Mouse (Mus musculus) gonadal fat pad, adult 2 months (tissue): ENCODE measurements around the gene Spem2. TPM values are rescaled to one million over a fixed set of nuclear protein-coding genes. Genes with fewer than 3 reads are reported as not detected.

Experiments used
- DNase-seq: peaks from one replicate; pipeline ENCODE4 v3.0.0-alpha.2; 2012; ENCODE audit warnings: low read depth
- polyA plus RNA-seq: library from polyadenylated mRNA; depleted of rRNA; stranded (reverse); fragments of >200 nt; gene quantifications from 2 replicates; pipeline ENCODE4 v1.2.3, GENCODE M21; 2012

Spem2 gene
- polyA plus RNA-seq, 1 experiment: 6.8 TPM

DNA sequence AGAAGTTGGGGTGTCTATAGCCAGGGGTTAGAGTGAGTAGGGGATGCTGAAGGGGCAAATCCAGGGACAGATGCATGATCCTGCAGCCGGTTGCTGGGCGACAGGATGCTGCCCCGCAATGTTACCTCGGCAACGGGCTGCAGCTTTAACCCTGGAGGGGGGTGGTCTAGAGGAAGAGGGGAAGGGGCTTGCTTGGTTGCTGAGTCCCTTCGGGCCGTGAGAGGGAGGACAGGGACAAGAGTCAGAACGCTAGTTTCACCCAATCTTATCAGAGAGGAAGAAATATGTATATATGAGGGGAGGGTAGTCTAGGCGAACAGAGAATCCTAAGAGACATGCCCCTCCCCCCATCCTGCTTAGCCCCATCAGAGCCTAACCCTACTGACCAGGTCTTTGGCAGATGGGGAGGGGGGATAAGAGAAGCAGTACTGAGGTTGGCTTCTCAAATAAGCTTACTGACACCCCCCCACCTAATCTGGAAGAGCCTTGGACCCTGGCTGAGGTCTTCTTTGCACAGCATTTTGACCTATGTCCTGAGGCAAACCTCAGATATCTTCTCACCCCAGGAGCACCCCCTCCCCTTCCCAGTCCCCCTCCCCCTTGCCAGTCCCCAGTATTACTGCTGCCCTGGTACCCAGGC lies 17.2 kb upstream of the Spem2 start:
- no peak for DNase-seq

DNA sequence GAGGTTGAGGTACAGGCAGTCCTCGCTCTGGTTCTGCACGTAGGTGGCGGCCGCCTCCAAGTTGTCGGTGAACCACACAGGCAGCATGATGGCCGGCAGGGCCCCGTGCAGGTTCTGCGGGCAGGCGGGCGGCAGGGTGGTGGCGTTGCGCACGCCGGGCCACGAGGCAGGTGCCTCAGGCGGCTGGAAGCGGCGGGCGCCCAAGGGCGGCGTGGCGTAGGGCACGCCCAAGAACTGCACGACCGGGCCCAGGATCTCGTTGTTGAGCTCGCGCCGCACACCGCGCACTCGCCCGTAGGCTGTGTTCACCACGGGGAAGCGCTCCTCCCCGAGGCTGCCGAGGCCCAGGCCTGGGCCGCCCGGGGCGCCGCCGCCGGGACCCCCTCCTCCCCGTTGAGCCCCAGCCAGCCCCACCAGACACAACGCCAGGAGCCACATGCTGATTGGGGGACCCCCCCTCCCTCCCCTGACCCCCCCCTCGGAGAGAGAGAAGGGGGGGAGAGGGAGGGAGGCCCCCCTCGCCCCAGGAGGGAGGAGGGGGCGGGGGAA lies 15.8 kb upstream of the Spem2 start:
- no peak for DNase-seq

DNA sequence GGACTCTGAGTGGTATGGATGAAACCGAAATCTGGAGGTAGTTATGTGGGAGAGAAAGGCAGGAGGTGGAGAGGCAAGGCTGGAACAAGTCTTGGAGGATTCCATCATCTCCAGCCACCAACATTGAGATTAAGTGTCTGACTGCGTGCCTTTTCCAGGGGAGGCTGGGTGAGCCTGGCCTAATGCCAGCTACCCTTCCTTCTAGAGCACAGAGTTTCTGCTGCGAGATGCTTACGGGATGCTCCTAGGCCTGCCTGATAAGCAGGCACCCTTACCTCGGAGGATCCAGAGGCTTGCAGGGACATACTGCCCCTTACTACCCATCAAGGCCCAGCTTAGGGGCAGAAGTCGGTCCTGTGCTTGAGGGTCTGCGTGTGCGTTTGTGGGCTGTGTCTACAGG lies 15.3 kb upstream of the Spem2 start:
- DNase-seq: no peak

DNA sequence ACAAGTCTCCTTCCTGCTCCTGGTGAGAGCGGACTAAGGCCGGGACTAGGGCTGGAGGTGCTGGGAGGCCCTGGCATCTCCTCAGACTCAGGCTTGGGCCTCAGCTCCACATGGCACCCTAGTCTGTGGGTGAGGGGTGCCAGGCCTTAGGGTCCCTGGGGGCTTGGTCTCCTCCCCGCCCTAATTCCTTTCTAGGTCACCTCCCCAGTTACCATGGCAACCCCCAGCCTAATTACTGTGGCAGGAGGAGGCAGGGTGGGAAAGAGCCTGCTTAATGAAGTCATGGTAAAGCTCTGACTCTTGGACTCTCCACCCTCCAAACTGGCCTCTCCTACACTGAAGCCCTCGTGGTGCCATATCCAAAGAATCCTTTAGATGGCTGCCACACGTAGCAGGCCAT lies 10.6 kb upstream of the Spem2 start:
- no peak for DNase-seq

DNA sequence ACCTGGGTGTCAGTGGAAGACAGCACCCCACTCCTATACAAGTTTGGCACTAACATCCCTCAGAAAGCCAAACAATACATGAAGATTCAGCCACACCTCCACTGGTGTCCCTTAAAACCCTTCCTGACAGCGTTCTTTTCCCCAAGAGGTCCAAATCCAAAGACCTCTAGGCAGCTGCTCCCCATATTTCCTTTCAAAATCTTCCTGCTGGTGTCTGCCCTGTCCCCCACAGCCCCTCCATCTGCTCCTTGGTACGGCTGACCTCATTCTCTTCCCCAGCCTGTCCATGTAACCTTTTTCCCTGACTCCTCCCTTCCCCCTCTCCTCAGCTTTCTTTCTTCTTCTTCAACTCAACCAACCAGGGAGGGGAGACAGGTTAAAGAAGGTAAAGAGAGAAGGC lies 5.2 kb upstream of the Spem2 start:
- DNase-seq: no peak

DNA sequence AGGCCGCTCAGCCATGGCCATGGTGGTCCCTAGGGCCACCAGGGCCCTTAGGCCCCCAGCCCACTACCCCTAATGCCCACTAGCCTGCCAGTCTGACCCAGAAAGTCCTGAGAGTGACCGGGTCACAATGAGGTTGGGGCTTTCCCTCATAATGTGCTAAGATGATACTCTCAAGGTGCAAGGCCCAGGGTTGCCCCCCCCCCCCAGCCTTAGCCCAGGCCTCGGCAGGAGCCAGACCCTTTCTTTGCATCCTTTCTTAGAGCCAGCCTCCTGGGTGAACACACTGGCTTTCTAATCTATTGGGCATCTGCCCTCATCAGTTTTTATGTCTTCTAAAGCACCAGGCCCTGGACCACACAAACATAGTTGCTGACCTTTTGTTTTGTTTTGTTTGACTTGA lies 3.8 kb upstream of the Spem2 start, which contains the start of gene Spem1:
Spem1 (minus strand) TSS at position 101 of the 400 bp plus-strand sequence.
- DNase-seq: no peak

DNA sequence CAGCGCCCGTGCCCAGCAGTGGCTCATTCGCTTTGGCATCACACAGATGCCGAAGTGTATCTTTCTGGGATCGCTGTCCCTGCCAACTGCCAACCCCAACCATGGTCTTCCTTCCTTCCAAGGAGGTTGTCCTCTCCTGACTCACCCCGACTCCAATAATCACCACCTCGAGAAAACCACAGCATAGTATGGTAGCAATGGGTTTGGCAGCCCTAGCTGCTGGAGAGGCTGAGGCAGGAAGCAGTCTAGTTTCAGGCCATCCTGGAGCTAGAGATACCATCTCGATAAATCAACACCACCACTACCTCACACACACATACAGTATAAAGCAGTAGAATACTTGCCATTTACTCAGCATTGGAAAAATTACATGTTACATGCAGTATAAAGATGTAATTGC lies 606 bp upstream of the Spem2 start:
- no peak for DNase-seq

DNA sequence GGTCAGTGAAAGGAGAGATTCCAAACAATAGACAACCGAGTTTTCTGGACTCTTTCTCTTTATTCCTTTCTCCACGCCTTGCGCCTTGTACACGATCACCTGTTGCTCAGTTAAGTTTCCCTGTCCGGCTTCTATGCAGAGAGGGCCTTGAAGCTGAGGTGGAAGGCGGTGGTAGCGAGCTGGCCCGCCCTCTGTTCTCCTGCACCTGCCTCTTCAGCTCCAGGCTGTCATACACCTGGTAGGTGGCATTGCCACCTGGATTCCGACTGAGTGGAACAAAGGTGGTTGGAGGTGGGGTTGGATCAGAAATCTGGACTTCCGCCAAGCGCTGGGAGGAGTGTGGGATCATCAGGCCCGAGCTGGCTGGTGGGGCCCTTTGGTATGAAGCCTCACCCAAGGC lies 1.7 kb downstream of the Spem2 start:
- no peak for DNase-seq

DNA sequence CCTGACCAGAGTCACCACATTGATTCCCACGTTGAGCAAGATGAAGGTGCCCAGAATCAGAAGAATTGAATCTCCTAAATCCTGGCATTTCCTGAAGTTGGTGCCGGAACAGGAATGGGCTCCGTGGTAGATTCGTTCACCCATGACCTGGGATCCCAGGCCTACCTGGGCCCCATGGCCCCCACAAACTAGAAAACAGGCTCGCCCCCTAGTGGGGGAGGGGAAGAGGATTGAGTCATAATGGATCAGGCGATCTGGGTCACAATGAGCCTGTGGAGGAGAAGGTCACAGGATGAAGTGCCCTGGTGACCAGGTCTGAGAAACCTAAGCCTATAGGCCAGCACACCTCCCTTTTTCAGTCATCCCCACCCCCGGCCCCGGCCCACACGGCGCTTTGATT lies 3.1 kb downstream of the Spem2 start, which contains the start of gene Gm39566:
Gm39566 (minus strand) TSS at position 144 of the 400 bp plus-strand sequence.
- no peak for DNase-seq

DNA sequence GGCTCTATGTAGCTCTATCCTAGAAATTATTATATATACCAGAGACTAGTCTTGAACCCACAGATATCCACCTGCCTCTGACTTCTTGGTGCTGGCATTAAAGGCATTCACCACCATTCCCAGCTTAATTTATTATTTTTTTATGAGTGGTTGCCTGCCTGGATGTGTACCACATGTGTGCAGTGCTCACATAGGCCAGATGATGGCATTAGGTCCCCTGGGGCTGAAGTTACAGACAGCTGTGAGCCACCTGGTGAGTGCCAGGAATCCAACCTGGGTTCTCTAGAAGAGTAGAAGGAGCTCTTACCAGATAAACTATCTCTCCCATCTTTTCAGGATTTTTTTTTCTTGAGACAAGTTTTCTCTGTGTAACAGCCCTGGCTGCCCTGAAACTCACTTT lies 8.0 kb downstream of the Spem2 start:
- DNase-seq: no peak

DNA sequence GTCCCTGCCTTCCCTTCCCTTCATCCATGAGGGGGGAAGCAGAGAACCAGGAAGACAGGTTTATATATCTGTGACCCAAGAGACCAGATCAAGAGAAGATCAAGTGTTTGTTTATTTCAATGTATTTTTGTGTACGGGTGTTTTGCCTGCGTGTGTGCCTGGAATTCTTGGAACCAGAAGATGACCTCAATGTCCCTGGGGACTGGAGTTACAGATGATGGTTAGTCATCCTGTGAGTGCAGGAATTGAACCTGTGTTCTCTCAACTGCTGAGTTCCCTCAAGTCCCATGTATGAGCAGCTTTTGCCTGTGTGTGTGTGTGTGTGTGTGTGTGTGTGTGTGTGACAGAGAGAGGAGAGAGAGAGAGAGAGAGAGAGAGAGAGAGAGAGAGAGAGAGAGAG lies 10.6 kb downstream of the Spem2 start:
- no peak for DNase-seq

DNA sequence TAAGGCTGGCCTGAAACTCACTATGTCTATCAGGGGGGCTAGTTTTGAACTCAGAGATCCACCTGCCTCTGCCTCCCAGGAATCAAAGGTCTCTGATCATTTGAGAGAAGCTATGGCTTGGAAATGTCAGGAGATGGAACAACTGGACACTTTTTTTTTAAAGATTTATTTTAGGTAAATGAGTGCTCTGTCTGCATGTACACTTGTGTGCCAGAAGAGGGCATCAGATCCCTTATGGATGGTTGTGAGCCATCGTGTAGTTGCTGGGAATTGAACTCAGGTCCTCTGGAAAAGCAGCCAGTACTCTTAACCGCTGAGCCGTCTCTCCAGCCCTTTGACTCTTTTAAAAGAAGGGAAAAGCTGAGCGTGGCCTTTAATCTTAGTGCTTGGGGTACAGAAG lies 11.9 kb downstream of the Spem2 start:
- DNase-seq: no peak

DNA sequence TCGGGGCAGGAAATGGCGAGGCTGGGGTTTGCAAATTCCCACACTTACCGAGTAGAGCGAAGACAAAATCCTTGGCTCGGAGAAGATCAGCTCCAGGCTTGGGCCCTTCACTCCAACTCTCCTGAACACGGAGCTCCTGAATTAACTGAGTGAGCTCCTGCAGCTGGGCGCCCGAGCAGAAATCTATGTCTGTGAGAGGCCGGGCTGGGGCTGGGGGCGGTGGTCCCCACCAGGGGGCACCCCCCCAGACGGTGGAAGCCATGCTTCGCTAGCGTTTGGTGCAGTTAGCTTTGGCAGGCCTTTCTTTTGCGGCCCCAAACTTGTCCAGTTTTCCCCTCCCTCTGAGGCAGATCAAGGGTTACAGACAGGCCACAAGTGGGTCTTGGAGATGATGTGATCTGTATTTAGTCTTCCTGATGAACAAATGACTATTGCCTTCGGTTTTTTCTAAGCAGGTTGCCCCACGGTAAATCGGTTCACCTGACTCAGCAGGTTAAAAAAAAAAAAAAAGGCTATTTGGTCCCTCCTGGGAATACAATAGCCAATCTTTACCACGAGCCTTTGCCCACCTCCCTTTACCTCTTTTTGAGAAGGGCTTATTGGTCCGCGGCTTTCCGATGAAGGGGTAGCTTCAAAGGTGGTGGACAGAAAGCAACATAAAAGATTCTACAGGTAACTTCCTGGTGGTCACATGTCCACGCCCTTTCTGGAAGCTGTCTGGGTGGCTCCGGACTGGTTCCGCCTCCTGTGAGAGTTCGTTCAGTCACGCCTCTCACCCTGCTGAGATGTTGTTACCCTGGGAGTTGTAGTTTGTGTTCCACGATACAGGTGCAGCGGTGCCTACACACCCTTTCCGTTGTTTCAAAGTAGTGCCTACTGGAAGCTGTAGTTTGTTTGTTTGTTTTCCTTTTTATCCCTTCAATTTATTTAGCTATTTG lies 13.0 kb downstream of the Spem2 start, which contains the start of gene Tmem102:
Tmem102 (minus strand) TSS at position 653 of the 938 bp plus-strand sequence.
- no peak for DNase-seq

DNA sequence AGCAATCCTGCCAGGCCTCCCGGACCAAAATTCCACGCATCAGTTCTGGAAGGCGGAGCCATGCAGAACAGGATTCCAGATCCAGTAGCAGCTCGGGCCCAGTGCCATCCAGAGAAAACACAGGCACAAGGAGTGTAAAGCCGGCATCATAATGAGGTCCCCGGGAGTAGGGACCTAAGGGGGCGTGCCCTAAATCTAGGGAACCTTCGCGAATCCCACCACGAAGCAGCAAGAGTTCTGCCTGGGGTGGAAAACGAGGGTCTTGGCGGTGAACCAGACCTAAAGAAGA lies 13.7 kb downstream of the Spem2 start:
- no peak for DNase-seq

DNA sequence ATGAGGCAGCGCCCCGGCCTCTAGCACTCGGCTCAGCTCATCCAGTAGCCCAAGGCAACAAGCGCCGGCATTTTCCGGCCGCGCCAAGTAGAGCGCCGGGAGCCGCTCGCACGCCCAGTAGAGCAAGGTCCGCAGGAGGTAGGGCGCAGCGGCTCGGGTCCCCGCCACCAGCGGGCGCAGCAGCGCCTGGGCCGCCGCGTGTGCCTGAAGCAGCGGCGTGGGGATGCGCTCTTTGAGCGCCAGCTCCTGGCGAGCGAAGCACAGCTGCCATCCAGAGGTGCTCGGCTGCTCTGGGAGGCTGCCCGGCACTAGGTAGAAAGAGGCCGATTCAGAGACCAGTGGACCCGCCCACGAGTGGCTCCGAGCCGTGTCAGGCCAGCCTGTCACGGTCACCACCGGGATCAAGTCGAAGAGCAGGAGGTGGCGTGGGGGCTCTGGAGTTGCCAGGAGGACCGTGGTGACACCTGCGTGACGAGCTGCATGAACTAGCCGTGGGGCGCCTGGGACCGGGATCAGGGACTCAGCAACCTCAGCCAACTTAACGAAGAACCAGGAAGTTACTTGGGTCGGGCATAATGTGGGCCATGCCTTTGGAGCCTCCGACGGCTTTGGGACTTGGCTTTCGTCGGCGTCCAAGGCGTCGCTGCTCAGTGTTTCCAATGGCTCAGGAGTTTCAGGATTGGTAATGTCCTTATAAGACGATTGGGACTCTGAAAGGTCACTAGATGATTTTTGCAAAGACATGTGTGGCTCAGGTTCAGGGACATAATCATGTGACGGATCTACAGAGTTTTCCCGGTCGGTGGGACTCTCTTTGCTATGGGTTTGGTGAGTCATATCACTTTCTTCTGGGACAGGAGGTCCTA lies 14.2 kb downstream of the Spem2 start:
- no peak for DNase-seq

DNA sequence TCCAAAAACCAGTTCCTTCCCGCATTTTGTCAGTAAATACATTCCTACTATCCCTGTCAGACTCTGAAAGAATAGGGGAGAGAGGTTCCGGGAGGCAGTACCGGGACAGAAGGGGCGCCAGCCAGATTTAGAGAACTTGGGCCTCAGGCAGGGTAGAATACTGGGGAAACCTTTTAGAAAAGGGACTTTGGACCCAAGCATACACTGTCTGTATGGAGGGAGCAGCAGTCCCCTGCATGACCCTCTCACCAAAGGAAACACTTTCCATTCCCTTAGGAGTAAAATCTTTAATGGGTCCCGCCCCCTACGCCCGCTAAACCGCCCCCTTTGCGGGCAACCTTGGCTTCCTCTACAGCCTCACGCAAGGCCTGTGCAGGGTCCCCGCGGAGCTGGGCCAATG lies 14.9 kb downstream of the Spem2 start:
- DNase-seq: no peak

DNA sequence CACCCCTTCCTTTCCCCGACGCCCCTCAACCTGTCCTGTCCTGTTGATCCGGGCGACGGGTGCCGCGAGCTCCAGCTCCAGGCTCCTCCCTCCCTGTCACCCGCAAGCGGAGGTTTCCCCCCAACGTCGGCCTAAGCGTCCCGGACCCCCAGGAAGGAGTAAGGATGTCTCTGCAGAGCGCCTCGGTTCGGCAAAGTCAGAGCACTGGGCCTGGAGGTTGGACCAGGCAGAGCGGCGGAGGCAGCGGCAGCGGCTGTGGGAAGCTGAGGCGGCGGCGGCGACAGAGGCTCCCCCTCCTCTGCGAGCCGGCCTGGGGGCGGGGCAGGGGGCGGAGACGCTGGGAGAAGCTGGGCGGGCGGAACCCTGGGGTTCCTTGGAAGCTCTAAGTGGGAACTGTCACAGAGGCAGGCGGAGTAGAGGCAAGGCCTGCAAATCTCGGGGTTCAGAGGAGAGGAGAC lies 15.6 kb downstream of the Spem2 start:
- DNase-seq: no peak

DNA sequence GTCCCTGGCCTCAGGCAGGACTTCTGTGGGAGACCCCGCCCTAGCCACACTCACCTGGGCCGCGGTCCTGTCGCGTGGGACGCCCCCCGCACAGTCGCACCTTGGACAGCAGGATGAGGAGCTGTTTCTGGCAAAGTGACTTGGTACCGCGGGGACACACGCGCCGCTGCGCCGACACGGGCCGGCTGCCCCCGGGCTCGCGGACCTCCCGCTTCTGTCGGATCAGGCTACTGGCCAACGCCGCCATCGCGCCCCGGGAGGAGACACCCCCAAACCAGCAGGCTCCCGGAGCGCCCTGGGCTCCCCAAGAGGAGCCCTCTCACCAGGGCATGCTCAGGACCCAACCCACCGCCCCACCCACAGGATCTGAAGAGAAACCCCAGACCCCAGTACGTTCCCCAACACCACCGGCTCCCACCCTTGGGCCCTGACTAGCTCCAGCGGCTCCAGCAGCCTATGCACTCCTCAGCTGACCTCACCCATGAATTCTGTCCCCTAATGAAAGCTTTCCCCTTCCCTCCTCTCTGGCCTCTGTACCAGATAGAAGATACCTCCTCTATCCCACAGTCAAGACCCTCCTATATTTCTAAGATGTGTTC lies 16.8 kb downstream of the Spem2 start, which contains the start of gene Fgf11:
Fgf11 (minus strand) TSS at position 479 of the 599 bp plus-strand sequence.
- no peak for DNase-seq

DNA sequence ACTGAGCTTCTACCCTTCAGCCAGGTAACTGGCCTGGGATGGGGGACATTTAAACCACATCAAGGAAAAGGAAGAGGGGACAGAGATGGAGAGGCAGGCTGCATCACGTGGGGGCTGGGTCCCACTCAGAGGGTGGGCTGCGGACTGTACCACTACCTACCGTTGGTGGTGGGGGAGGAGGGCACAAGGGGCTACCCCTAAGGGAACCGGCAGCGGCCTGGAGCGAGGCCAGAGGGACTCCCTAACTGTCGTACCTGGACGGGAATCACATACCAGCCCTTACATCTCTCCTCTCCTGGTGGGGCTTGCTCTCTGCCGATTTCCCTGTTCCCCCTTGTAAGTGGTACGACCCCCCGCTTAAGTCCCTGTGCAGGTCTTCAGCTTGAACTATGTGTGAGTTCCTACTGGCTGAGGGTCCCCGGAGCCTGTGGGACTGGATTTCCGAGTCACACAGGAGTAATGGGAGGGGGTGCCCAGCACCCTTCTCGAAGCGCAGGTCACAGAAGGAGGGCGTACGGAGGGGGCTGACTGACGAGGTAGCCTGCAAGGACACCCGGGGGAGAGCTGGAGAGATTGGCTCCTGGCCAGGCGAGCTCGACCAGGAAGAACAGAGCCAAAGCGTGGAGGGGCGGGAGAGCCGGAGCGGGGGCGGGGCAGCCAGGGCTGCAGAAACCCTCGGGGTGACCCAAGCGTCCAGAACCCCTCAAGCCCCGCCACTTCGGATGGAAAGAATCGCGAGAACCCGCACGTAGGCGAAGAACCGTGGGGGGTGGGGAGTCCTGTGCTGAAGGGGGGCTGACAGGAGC lies 17.7 kb downstream of the Spem2 start:
- DNase-seq: no peak

DNA sequence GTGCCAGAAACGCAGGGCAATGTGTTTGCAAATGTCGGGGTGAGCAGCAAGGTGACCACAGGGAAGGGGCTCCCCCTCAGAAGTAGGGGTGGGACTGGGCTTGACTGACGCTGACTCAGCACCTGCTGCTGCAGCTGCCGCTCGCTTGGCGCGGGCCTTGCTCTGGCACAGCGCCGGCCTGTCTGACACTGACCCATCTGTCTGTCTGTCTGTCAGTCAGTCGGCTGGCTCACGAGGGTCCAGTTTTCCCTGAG lies 18.2 kb downstream of the Spem2 start:
- no peak for DNase-seq
